Mouse (Mus musculus): ENCODE data around the gene Hoxc9.

DNA sequence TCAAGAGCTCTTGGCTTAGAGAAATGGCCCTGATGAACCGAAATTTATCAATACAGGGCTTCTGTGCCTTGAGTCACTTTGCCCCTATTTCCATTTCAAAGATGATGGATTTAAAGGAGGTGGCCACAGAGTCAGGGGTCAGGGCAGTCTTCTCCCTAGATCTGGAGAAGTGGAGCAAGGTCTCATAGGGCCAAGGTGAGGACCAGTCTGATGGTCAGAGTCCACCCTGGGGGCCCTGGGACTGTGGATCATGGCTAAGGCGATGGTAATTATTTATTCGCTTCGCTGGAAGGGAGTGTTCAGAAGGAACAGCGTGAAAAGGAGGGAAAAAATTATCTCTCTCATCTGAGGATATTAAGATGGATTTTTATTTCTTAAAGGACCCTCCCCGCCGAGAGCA, 1.2 kb upstream of the Hoxc9 start:
- TF ChIP-seq ZNF384 (IDR thresholded peaks at IDR 0.05; ENCODE audit: low read depth, low read length) (no peak), CHD2 (IDR thresholded peaks at IDR 0.05; ENCODE audit: low read depth, low read length) (no peak)

Data from ES-E14 (cell line).